Mouse (Mus musculus) myocyte (in vitro differentiated cells): ENCODE data around the gene Rmi2. TPM values are rescaled to one million over a fixed set of nuclear protein-coding genes. Genes with fewer than 3 reads are reported as not detected.

Source experiments
- H3K27me3 ChIP-seq: one replicate; pipeline ENCODE4 v1.6.1; 2011; ENCODE audit not compliant: control insufficient read depth, insufficient read depth, insufficient read length
- H3K36me3 ChIP-seq: one replicate; pipeline ENCODE4 v1.6.1; 2011; ENCODE audit not compliant: control insufficient read depth, insufficient read depth
- H3K4me2 ChIP-seq: one replicate; pipeline ENCODE4 v1.6.1; 2011; ENCODE audit warnings: low read depth, control low read depth
- H3K4me3 ChIP-seq: one replicate; pipeline ENCODE4 v1.5.1; 2011; ENCODE audit warnings: mild to moderate bottlenecking, control low read depth, moderate library complexity
- H3K79me2 ChIP-seq: one replicate; pipeline ENCODE4 v1.6.1; 2011; ENCODE audit not compliant: control insufficient read depth, insufficient read depth
- H3ac ChIP-seq: one replicate; pipeline ENCODE4 v1.6.1; 2011; ENCODE audit not compliant: control insufficient read depth, insufficient read length
- CEBPB ChIP-seq: IDR thresholded peaks from 2 replicates; pipeline ENCODE4 v1.6.1; 2011; ENCODE audit warnings: mild to moderate bottlenecking, moderate library complexity; ENCODE audit not compliant: poor library complexity, insufficient read depth, severe bottlenecking
- E2F4 ChIP-seq: IDR thresholded peaks from one replicate; pipeline ENCODE4 v1.6.1; 2011; ENCODE audit warnings: mild to moderate bottlenecking, control low read depth, moderate library complexity; ENCODE audit not compliant: insufficient read depth
- MAX ChIP-seq: IDR thresholded peaks from one replicate; pipeline ENCODE4 v1.6.1; 2011; ENCODE audit warnings: low read depth, mild to moderate bottlenecking, control low read depth
- MYOD1 ChIP-seq, 3 experiments: IDR thresholded peaks; one replicate each; pipeline ENCODE4 v1.6.1; 2011; ENCODE audit warnings: control low read depth in 2 of 3, low read depth in 2 of 3, mild to moderate bottlenecking in 2 of 3, moderate library complexity in 1 of 3; ENCODE audit not compliant: insufficient read length in 2 of 3, control insufficient read depth in 1 of 3
- MYOG ChIP-seq, 3 experiments: IDR thresholded peaks; one replicate each; pipeline ENCODE4 v1.6.1; 2011; ENCODE audit warnings: control low read depth in 2 of 3, low read depth in 2 of 3, mild to moderate bottlenecking in 2 of 3; ENCODE audit not compliant: insufficient read length in 2 of 3, control insufficient read depth in 1 of 3, insufficient read depth in 1 of 3
- POLR2A ChIP-seq: IDR thresholded peaks from one replicate; pipeline ENCODE4 v1.6.1; 2011; ENCODE audit warnings: low read depth, mild to moderate bottlenecking, control low read depth, moderate library complexity; ENCODE audit not compliant: insufficient read length
- POLR2AphosphoS2 ChIP-seq: IDR thresholded peaks from one replicate; pipeline ENCODE4 v1.6.1; 2011; ENCODE audit warnings: low read depth, control low read depth; ENCODE audit not compliant: insufficient read length
- REST ChIP-seq: IDR thresholded peaks from one replicate; pipeline ENCODE4 v1.6.1; 2011; ENCODE audit warnings: mild to moderate bottlenecking, control low read depth, moderate library complexity; ENCODE audit not compliant: insufficient read depth, insufficient read length
- SRF ChIP-seq: IDR thresholded peaks from one replicate; pipeline ENCODE4 v1.6.1; 2011; ENCODE audit warnings: low read depth; ENCODE audit not compliant: control insufficient read depth, insufficient read length
- TCF12 ChIP-seq: IDR thresholded peaks from one replicate; pipeline ENCODE4 v1.6.1; 2011; ENCODE audit warnings: mild to moderate bottlenecking, control low read depth; ENCODE audit not compliant: poor library complexity, insufficient read depth, severe bottlenecking
- TCF3 ChIP-seq: IDR thresholded peaks from one replicate; pipeline ENCODE4 v1.6.1; 2011; ENCODE audit warnings: low read depth, control low read depth; ENCODE audit not compliant: insufficient read length
- USF1 ChIP-seq: IDR thresholded peaks from one replicate; pipeline ENCODE4 v1.6.1; 2011; ENCODE audit warnings: low read depth, mild to moderate bottlenecking, control low read depth, moderate library complexity
- polyA plus RNA-seq: library from polyadenylated mRNA; unstranded; fragments of >200 nt; fragmentation: generic; extraction: Trizol; gene quantifications from one replicate; pipeline ENCODE4 v1.2.1, GENCODE M21; 2012; ENCODE audit warnings: missing spikeins

Gene Rmi2
- polyA plus RNA-seq, 1 experiment = 0.64 TPM

- no peak for TF ChIP-seq POLR2AphosphoS2
Measured at GRCm38 (mm10) chr16:10864833-10865591, 30.2 kb downstream of the Rmi2 start.

DNA sequence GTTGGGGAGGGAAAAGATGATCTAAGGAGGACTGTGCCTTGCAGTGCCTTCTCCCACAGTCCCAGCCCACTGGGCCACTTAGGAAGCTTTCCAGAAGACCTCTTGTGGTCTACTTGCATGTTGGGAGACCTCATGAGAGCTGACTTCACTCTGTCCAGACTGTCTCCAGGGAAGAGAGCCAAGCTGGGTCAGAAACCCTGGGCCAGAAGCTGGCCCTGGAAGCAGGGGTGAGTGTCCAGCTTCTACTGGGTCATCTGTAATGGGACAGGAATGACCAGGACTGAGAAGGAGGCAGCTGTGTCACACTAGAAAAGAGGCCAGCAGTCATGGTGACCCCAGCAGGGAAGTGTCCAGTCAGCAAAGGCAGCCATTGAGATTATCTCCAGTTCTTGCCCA, 30.7 kb downstream of the Rmi2 start:
- Histone ChIP-seq H3K79me2 (no peaks in the 10 kb centered on the region), H3K27me3 (peaks cover 3% of the 10 kb centered on the region), H3K4me3 (no peak overlapping the region), H3K36me3 (no peaks in the 10 kb centered on the region), H3K4me2 (no peak overlapping the region), H3ac (no peak overlapping the region)
- no peak for TF ChIP-seq MYOG (IDR thresholded peaks at IDR 0.05; ENCODE audit: control insufficient read depth in 1 of 3, insufficient read depth in 1 of 3, insufficient read length in 2 of 3, low read depth in 2 of 3)
- no peak for TF ChIP-seq TCF3
- no peak for TF ChIP-seq REST
- TF ChIP-seq E2F4 = no peak
- no peak for TF ChIP-seq TCF12
- TF ChIP-seq MYOD1 (IDR thresholded peaks at IDR 0.05; ENCODE audit: control insufficient read depth in 1 of 3, insufficient read length in 2 of 3, low read depth in 2 of 3) = no peak
- no peak for TF ChIP-seq POLR2A

More at GRCm38 (mm10) chr16:10864833-10865591, 30.2 kb downstream of the Rmi2 start:
- Histone ChIP-seq H3ac (no peak overlapping the region), H3K27me3 (no peaks in the 10 kb centered on the region), H3K36me3 (no peaks in the 10 kb centered on the region), H3K4me3 (no peak overlapping the region), H3K4me2 (no peak overlapping the region), H3K79me2 (no peaks in the 10 kb centered on the region)

DNA sequence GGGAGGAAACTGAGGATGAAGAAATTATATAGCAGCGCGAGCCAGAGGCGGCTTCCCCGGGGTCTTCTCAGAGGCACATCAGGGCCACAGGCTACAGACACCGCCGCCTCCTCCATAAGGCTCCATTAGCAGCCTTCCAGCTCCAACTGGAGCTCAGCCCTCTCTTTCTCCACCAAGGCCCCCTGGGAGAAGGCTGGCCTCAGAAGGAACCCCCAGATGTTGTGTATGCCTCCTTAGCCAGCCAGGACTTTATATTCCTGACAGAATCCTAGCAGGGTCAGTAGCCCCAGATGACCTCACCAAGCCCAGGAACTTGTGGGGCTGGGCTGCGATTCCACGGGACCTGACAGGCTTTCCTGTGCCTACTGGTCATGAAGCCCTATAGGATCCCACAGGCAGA, 32.0 kb downstream of the Rmi2 start:
- peaks cover 5% of the 10 kb centered on the region for H3K27me3 ChIP-seq
- no peak overlapping the region for H3K4me2 ChIP-seq
- H3K4me3 ChIP-seq = no peak overlapping the region
- H3K79me2 ChIP-seq = no peaks in the 10 kb centered on the region
- no peak overlapping the region for H3ac ChIP-seq
- no peak for TF ChIP-seq POLR2AphosphoS2
- no peaks in the 10 kb centered on the region for H3K36me3 ChIP-seq

DNA sequence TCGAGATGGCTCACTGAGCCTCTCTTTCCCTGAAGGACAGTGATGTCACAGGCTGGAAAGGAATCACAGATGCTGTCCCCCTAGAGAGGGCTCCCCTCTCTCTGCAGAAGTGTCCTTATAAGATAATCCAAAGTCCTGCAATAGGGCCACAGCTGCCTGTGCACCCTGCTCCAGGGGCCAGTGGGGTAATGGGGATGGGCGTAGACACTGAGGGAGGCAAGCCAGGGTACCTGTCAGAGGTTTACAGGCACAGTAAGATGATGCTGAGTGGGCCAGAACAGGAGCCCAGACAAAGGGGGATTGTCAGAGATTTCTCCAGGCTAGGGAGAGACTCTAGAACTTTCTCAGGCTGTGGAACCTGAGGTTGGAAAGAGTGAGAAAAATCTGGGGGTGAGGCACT, 32.6 kb downstream of the Rmi2 start:
- Histone ChIP-seq H3K4me2 (no peak overlapping the region), H3K27me3 (peaks cover 5% of the 10 kb centered on the region), H3ac (no peak overlapping the region), H3K36me3 (no peaks in the 10 kb centered on the region), H3K4me3 (no peak overlapping the region), H3K79me2 (no peaks in the 10 kb centered on the region)
- TF ChIP-seq CEBPB = no peak
- no peak for TF ChIP-seq E2F4
- TF ChIP-seq SRF = no peak
- TF ChIP-seq MYOG (IDR thresholded peaks at IDR 0.05; ENCODE audit: control insufficient read depth in 1 of 3, insufficient read depth in 1 of 3, insufficient read length in 2 of 3, low read depth in 2 of 3) = no peak
- no peak for TF ChIP-seq USF1
- TF ChIP-seq REST = no peak
- no peak for TF ChIP-seq POLR2AphosphoS2
- TF ChIP-seq MAX = no peak
- no peak for TF ChIP-seq TCF3
- no peak for TF ChIP-seq MYOD1 (IDR thresholded peaks at IDR 0.05; ENCODE audit: control insufficient read depth in 1 of 3, insufficient read length in 2 of 3, low read depth in 2 of 3)
- no peak for TF ChIP-seq TCF12
- no peak for TF ChIP-seq POLR2A

DNA sequence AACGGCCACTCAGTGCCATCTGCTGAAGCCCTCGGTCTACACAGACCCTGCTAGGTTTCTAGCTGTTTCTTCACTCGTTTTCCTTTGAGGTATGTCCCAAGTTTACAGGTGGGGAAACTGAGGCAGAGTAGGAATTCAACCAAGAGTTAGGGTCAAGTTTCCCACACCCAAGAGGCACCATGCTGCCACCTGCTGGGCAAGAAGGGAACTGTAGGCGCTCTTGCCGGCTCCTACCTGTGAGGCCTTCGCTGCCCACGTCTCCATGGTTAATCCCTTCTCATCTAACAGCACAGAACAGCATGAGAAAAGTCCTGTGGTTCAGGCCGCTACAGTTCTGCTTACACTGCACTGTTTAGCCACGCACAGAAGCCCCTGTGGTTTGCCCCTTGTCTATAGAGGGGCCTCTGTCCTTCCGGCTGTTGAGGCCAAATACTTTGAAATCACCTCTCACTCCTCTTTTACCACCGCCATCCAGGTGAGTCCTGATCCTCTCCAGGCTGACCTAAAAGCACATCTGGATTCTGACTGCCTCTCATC, 33.1 kb downstream of the Rmi2 start:
- TF ChIP-seq TCF12 (no peak), SRF (no peak), MYOD1 (IDR thresholded peaks at IDR 0.05; ENCODE audit: control insufficient read depth in 1 of 3, insufficient read length in 2 of 3, low read depth in 2 of 3) (no peak), POLR2A (no peak), MAX (no peak), POLR2AphosphoS2 (no peak)
- Histone ChIP-seq H3K79me2 (no peaks in the 10 kb centered on the region), H3K4me2 (no peak overlapping the region), H3K4me3 (no peak overlapping the region), H3K27me3 (peaks cover 5% of the 10 kb centered on the region), H3K36me3 (no peaks in the 10 kb centered on the region), H3ac (no peak overlapping the region)

DNA sequence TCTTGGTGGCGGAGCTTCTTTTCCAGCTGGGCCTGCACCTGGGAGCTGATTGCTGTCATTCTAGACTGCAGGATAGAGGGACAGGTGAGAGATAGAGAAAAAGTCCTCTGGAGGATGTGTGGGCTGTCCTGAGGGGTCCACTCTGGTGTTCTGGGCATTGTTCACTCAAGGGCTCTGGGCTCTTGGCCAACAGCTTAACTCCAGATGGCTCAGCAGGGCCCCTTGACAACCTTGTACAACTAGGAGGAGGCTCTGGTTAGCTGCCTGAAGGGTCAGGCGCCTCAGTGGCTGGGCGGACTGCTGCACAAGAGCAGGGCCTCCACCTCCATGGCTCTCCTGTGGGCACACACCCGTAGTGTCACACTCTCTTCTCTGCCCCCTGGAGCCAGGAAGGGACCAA, 36.1 kb downstream of the Rmi2 start:
- TF ChIP-seq REST = no peak
- TF ChIP-seq POLR2A = no peak
- no peak for TF ChIP-seq MYOG (IDR thresholded peaks at IDR 0.05; ENCODE audit: control insufficient read depth in 1 of 3, insufficient read depth in 1 of 3, insufficient read length in 2 of 3, low read depth in 2 of 3)
- TF ChIP-seq MAX = no peak
- TF ChIP-seq MYOD1 (IDR thresholded peaks at IDR 0.05; ENCODE audit: control insufficient read depth in 1 of 3, insufficient read length in 2 of 3, low read depth in 2 of 3) = no peak
- no peak for TF ChIP-seq USF1
- no peak for TF ChIP-seq TCF3
- no peak for TF ChIP-seq POLR2AphosphoS2
- TF ChIP-seq CEBPB = no peak
- no peak for TF ChIP-seq E2F4
- no peak for TF ChIP-seq SRF
- TF ChIP-seq TCF12 = no peak
- H3ac ChIP-seq = no peak overlapping the region
- H3K27me3 ChIP-seq = peaks cover 5% of the 10 kb centered on the region
- H3K79me2 ChIP-seq = no peaks in the 10 kb centered on the region
- no peaks in the 10 kb centered on the region for H3K36me3 ChIP-seq
- no peak overlapping the region for H3K4me3 ChIP-seq
- no peak overlapping the region for H3K4me2 ChIP-seq
